Mouse (Mus musculus) layer of hippocampus, adult 11-12 months (tissue): Measurements from ENCODE around the gene Sgsm2.
A peak's percentile ranks its signal among the peaks of the same experiment; 100 is the strongest.
"Not testable (repeated sequence)": the region's sequence is repeated elsewhere in the genome, so short reads cannot be mapped to it uniquely, and the experiment has no call there.

Source experiments
- DNase-seq: peaks from one replicate; pipeline ENCODE4 v3.0.0; 2022; ENCODE audit warnings: low spot score

Gene Sgsm2

DNA sequence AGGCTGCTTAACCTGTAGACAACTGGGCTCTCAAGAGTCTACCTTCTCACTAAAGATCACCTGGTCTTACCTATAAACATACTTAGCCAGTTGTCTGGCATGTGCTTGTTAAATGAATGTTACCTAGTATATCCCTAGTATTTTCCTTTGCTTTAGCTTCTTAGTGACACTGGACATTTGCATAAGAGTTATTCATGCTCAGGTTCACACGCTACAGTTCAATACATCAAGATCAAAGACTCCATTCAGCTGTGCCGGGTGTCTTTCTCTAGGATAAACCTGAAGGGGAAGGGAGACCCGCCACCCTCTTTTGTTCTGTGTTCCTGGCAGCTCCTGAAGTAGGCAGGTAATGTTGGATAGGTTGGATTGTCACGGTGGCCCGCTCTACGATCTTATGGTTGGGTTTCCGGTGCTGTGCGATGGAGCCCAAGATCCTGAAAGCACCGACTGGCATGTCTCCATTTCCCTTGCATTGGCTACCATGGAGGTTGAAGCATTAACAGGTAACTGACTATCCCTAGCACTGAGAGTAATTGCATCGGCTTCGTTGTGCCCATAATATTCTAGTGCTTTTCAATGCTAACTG lies 67.8 kb downstream of the Sgsm2 start:
- peak; percentile 11 for DNase-seq

- DNase-seq = peak; percentile 32
These were observed 68.4 kb downstream of the Sgsm2 start for GRCm38 (mm10) chr11:74828404-74828931.

- no peak for DNase-seq
These were observed 69.0 kb downstream of the Sgsm2 start for GRCm38 (mm10) chr11:74827791-74828403.

- DNase-seq = no peak
These were observed 70.2 kb downstream of the Sgsm2 start for GRCm38 (mm10) chr11:74826702-74827101.

DNA sequence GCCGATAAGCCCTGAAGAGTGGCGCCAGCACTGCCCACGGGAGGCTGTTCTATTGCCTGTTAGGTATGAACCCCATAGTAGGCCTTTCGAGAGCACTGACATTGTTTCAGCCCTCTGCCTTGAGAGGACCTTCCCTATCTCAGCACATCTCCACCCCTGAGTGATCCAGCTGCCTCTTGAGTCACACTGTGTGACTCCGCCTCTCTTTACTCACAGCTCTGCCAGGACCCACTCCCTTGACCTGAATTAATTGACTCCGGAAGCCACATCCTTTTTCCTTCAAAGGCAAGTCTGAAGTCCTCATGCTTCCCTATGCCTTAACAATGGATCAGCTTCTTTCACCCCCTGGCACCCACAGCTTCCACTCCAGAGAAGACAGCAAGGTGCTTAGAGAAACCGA lies 70.7 kb downstream of the Sgsm2 start:
- no peak for DNase-seq

GRCm38 (mm10) chr11:74822746-74823440 lies 74.0 kb downstream of the Sgsm2 start:
- DNase-seq = no peak

GRCm38 (mm10) chr11:74821463-74821862 lies 75.4 kb downstream of the Sgsm2 start:
- DNase-seq = no peak

DNA sequence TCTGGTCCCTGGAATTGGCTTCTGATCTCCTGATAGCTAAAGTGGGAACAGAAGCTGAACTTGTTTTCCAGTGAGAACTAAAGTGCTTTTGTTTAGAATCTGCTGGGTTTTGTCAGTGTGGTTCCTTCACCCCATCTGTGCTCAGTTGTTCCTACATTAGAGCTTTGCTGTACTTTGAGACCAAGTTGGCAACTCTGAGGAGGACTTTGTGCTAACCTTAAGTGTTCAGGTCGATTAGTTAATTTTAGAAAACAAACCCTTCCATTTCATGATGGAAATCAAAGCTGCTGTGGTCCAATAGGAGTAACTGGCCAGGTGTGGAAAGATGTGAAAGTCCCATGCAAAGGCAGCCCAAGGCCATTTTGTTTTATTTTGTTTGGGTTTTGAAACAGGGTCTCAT lies 75.9 kb downstream of the Sgsm2 start:
- no peak for DNase-seq

- no peak for DNase-seq
These were observed 81.1 kb downstream of the Sgsm2 start for GRCm38 (mm10) chr11:74815795-74816194.

- DNase-seq = no peak
These were observed 85.3 kb downstream of the Sgsm2 start for GRCm38 (mm10) chr11:74811538-74811937.

DNA sequence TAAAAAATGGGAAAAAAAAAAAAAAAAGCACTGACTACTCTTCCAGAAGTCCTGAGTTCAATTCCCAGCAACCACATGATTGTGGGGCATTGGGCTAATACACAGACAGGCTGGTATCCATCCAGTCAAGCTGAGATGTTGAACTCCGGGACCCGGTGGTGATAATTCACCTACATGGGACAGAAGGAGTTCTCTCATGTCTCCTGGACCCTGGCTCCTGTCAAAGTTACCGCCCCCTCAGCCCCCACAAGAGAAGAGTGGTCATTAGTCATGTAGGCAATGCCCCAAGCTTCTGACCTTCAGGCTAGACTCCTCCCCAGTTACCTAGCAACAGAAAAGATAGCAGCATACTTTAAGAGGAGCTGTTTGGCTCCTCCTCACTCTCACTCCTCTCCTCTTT lies 85.8 kb downstream of the Sgsm2 start:
- DNase-seq = not testable (repeated sequence)

GRCm38 (mm10) chr11:74810134-74810533 lies 86.7 kb downstream of the Sgsm2 start:
- no peak for DNase-seq

- DNase-seq = no peak
These were observed 88.5 kb downstream of the Sgsm2 start for GRCm38 (mm10) chr11:74808251-74808853.

DNA sequence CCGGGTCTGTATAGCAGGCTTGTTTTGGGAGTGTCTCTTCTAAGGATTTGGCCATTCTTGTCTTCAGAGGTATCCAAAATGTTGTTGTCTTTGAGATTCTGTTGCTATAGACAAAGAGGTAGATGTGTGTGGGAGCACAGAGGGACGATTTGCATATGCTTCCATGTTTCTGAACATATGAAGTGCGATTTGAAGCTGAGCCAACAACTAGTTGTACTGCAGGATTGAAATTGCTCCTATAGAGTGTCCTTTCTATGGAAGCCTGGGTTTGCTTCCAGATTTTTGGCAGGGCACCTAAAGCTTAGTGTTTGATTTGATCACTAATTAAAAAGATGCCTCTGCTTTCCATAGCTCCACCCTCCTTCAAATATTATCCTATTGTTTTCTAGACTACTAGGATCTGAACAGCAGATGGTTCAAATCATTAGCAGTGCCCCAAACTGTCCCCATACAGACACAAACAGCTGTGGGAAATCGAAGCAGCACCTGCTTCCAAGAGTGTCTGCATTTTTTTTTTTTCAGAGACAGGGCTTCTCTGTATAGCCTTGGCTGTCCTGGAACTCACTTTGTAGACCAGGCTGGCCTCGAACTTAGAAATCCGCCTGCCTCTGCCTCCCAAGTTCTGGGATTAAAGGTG lies 89.5 kb downstream of the Sgsm2 start:
- DNase-seq = no peak

GRCm38 (mm10) chr11:74804081-74804627 lies 92.7 kb downstream of the Sgsm2 start:
- no peak for DNase-seq

DNA sequence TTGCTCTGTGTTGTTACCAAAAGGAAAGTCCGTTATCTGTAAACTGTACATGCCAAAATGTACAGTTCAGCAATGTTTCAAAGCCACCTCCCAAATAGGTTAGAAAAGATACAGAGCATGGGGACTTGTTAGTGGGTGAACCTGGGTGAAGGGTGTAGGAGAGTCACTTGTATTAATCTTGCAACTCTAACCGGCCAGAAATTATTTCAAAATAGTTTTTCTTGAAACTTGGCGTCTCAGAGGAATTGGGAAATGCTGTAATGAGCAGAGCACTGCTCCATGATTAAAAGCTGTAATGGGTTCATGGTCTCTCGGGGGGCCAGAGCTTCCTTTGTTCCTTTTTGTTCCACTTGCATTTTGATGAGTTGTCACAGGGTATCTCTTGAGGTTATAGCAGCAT lies 96.2 kb downstream of the Sgsm2 start:
- no peak for DNase-seq
